Comparison of ENCODE assay signal across 8 mouse cellular contexts in genomic region chr2:26315072-26315924, GRCm38 (mm10). TPM values are rescaled to one million over a fixed set of nuclear protein-coding genes. Genes with fewer than 3 reads are reported as not detected.
DNase-seq lines count a peak whose midpoint lies in the region.

Gene Gpsm1, plus strand, starts transcription at chr2:26315515.

- intact Hi-C loops in gastrocnemius, postnatal 14 days (cut with DNase I; ENCODE audit: low total_unique reads), result no loop called here
- intact Hi-C loops in left cerebral cortex, postnatal 36 days (cut with DNase I), result no loop called here

- peak; percentile 57 for DNase-seq in ZHBTc4 (ENCODE audit: low read depth, low spot score)
- DNase-seq in cerebellum, postnatal 36 days, result peak; percentile 78 to 86
- DNase-seq in gastrocnemius, postnatal 14 days, result peak; percentile 89
- peak; percentile 77 for DNase-seq in induced T-regulatory cell, adult 2 months (ENCODE audit: low read depth)
- DNase-seq in left cerebral cortex, postnatal 36 days (ENCODE audit: low spot score in 2 of 2), result peak; percentile 80 to 81
- peak; percentile 91 for DNase-seq in mesoderm, embryonic 11.5 days (ENCODE audit: low read depth, low spot score)
- DNase-seq in right cerebral cortex, postnatal 36 days (ENCODE audit: low spot score in 2 of 2), result peak; percentile 73 to 74
- peak; percentile 86 to 88 for DNase-seq in urinary bladder, postnatal 4 days (ENCODE audit: low spot score in 2 of 2)

RNA-seq across cellular contexts. Expression of gene Gpsm1, which starts in this region (rescaled TPM):
- total RNA-seq in gastrocnemius, postnatal 14 days (2021), result 1 to 10 TPM; 6.4 to 7.4 TPM
- total RNA-seq in left cerebral cortex, postnatal 36 days (2021), result 10 to 100 TPM; 44.4 to 58.4 TPM

Comparison
In these comparisons a context has a peak if more than half of its experiments do, and no peak if none do; other contexts are left out.
1. Peak in every context shown above with its lines: DNase-seq.
2. RNA of gene Gpsm1 (total RNA-seq): 44.4 to 58.4 TPM in left cerebral cortex, postnatal 36 days; 6.4 to 7.4 TPM in gastrocnemius, postnatal 14 days; every median in the first group is over 4 times any median in the second.